Mouse (Mus musculus): ENCODE results near the gene Cd2. TPM values are rescaled to one million over a fixed set of nuclear protein-coding genes. Genes with fewer than 3 reads are reported as not detected.
A peak's percentile ranks its signal among the peaks of the same experiment; 100 is the strongest.

Gene Cd2
- total and polyA plus RNA-seq, 2 experiments: 0.33 to 1.0 TPM

- Histone ChIP-seq H3K27ac (replicated peaks; ENCODE audit: insufficient read depth, low read depth, low read length) (no peak overlapping the region), H3K4me3 (ENCODE audit: insufficient read depth, low read depth, low read length) (no peak overlapping the region), H3K4me1 (ENCODE audit: control insufficient read depth, insufficient read depth, low read length) (no peaks in the 10 kb centered on the region), H3K9ac (ENCODE audit: low read depth, low read length) (no peak overlapping the region), H3K36me3 (ENCODE audit: control insufficient read depth, insufficient read depth, low read length) (no peaks in the 10 kb centered on the region), H3K79me2 (ENCODE audit: control insufficient read depth, insufficient read depth, low read length) (no peaks in the 10 kb centered on the region), H3K27me3 (ENCODE audit: control insufficient read depth, insufficient read depth, low read length) (no peaks in the 10 kb centered on the region)
- DNase-seq (ENCODE audit: extremely low read depth, low read depth, low spot score): no peak
- no peak for TF ChIP-seq POLR2A (IDR thresholded peaks at IDR 0.05; ENCODE audit: extremely low read depth, insufficient read depth, low read length)
- WGBS: 88% methylated on average over 2 of the region's 2 CpGs
Observed at GRCm38 (mm10) chr3:101305046-101305445, 17.3 kb upstream of the Cd2 start.

DNA sequence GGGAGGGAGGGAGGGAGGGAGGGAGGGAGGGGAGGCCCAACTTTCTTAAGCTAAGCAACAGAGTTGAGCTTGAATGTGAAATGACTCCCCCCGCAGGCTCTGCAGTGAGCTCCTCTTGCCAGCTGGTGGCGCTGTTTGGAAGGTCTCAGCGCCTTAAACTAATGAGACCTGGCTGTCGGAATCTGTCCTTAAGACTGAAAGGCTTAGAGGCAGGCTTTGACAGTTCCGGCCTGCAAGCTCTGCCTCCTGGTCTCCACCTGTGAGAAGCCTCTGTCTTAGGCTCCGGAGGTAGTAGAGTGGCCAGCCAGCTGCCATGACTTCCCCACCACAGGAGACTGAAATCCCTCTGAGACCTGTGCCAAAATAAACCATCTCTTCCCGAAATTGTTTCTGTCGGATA is 16.4 kb upstream of the Cd2 start:
- WGBS: 22% methylated on average over 8 of the region's 8 CpGs
- H3K9ac ChIP-seq (ENCODE audit: low read depth, low read length): no peak overlapping the region
- H3K79me2 ChIP-seq (ENCODE audit: control insufficient read depth, insufficient read depth, low read length): no peaks in the 10 kb centered on the region
- no peak for DNase-seq (ENCODE audit: extremely low read depth, low read depth, low spot score)
- TF ChIP-seq CTCF (IDR thresholded peaks at IDR 0.05; ENCODE audit: low read depth, low read length) (peak; percentile 63), POLR2A (IDR thresholded peaks at IDR 0.05; ENCODE audit: extremely low read depth, insufficient read depth, low read length) (no peak)
- H3K4me1 ChIP-seq (ENCODE audit: control insufficient read depth, insufficient read depth, low read length): no peaks in the 10 kb centered on the region
- no peaks in the 10 kb centered on the region for H3K27me3 ChIP-seq (ENCODE audit: control insufficient read depth, insufficient read depth, low read length)
- H3K4me3 ChIP-seq (ENCODE audit: insufficient read depth, low read depth, low read length): no peak overlapping the region
- no peaks in the 10 kb centered on the region for H3K36me3 ChIP-seq (ENCODE audit: control insufficient read depth, insufficient read depth, low read length)
- H3K27ac ChIP-seq (replicated peaks; ENCODE audit: insufficient read depth, low read depth, low read length): no peak overlapping the region

DNA sequence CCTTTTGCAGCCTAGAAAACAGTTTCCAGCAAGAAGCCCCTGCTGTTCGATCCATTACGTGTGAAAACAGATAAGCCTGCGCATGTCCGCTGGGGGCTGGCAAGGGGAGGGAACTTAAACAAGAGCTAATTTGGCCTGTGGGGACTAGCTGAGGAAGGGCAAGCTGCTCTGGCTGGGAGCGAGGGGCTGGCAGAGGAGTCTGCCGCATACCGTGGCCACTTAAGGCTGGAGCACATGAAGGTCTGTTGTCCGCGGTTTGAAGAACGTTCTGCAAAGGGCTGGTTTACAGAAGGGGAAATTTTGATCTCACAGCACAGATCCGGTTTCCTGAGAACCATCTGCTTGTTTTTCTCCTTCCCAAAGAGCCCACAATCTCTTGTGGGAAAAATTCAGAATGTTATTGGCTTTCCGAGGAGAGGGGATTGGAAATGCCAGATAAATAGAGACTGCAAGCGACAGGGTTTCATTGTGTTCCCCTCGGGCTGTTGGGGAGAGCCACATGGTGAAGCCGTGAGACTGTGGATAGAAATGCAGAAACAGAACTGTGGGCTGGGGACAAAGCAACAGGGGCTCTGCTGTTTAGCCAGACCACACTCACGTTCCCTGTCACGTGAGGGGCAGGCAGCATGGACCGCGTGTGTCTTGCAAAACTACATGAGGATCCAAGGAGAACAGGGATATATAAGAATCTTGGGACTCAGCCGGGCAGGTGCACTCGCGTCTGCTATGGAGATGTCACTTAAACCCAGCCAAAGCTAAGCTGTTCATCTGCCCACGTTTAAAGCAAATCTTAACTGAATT is 12.7 kb upstream of the Cd2 start:
- Histone ChIP-seq H3K36me3 (ENCODE audit: control insufficient read depth, insufficient read depth, low read length) (no peaks in the 10 kb centered on the region), H3K9ac (ENCODE audit: low read depth, low read length) (peak overlapping the region; percentile 17; the same call in 1 of the 2 replicates), H3K4me3 (ENCODE audit: insufficient read depth, low read depth, low read length) (0 out of 2 replicates have a peak overlapping the region, but pooled peaks have one; percentile 11), H3K4me1 (ENCODE audit: control insufficient read depth, insufficient read depth, low read length) (no peaks in the 10 kb centered on the region), H3K27ac (replicated peaks; ENCODE audit: insufficient read depth, low read depth, low read length) (no peak overlapping the region), H3K27me3 (ENCODE audit: control insufficient read depth, insufficient read depth, low read length) (no peaks in the 10 kb centered on the region), H3K79me2 (ENCODE audit: control insufficient read depth, insufficient read depth, low read length) (no peaks in the 10 kb centered on the region)
- TF ChIP-seq CTCF (IDR thresholded peaks at IDR 0.05; ENCODE audit: low read depth, low read length): no peak
- no peak for TF ChIP-seq POLR2A (IDR thresholded peaks at IDR 0.05; ENCODE audit: extremely low read depth, insufficient read depth, low read length)
- 24% methylated on average over 23 of the region's 23 CpGs for WGBS
- no peak for DNase-seq (ENCODE audit: extremely low read depth, low read depth, low spot score)

- TF ChIP-seq POLR2A (IDR thresholded peaks at IDR 0.05; ENCODE audit: extremely low read depth, insufficient read depth, low read length) (no peak), CTCF (IDR thresholded peaks at IDR 0.05; ENCODE audit: low read depth, low read length) (no peak)
- Histone ChIP-seq H3K27ac (replicated peaks; ENCODE audit: insufficient read depth, low read depth, low read length) (no peak overlapping the region), H3K4me3 (ENCODE audit: insufficient read depth, low read depth, low read length) (no peak overlapping the region), H3K9ac (ENCODE audit: low read depth, low read length) (no peak overlapping the region), H3K27me3 (ENCODE audit: control insufficient read depth, insufficient read depth, low read length) (no peaks in the 10 kb centered on the region), H3K79me2 (ENCODE audit: control insufficient read depth, insufficient read depth, low read length) (no peaks in the 10 kb centered on the region), H3K4me1 (ENCODE audit: control insufficient read depth, insufficient read depth, low read length) (no peaks in the 10 kb centered on the region), H3K36me3 (ENCODE audit: control insufficient read depth, insufficient read depth, low read length) (no peaks in the 10 kb centered on the region)
- 73% methylated on average over 6 of the region's 6 CpGs for WGBS
- DNase-seq (ENCODE audit: extremely low read depth, low read depth, low spot score): no peak
Observed at GRCm38 (mm10) chr3:101299591-101299990, 11.9 kb upstream of the Cd2 start.

- no peak for DNase-seq (ENCODE audit: extremely low read depth, low read depth, low spot score)
- no peak overlapping the region for H3K4me3 ChIP-seq (ENCODE audit: insufficient read depth, low read depth, low read length)
- no peak for TF ChIP-seq POLR2A (IDR thresholded peaks at IDR 0.05; ENCODE audit: extremely low read depth, insufficient read depth, low read length)
- TF ChIP-seq CTCF (IDR thresholded peaks at IDR 0.05; ENCODE audit: low read depth, low read length): no peak
- H3K27me3 ChIP-seq (ENCODE audit: control insufficient read depth, insufficient read depth, low read length): no peaks in the 10 kb centered on the region
- H3K9ac ChIP-seq (ENCODE audit: low read depth, low read length): no peak overlapping the region
- H3K79me2 ChIP-seq (ENCODE audit: control insufficient read depth, insufficient read depth, low read length): no peaks in the 10 kb centered on the region
- no peaks in the 10 kb centered on the region for H3K36me3 ChIP-seq (ENCODE audit: control insufficient read depth, insufficient read depth, low read length)
- 91% methylated on average over 5 of the region's 5 CpGs for WGBS
- H3K4me1 ChIP-seq (ENCODE audit: control insufficient read depth, insufficient read depth, low read length): no peaks in the 10 kb centered on the region
- H3K27ac ChIP-seq (replicated peaks; ENCODE audit: insufficient read depth, low read depth, low read length): no peak overlapping the region
Observed at GRCm38 (mm10) chr3:101297221-101297620, 9.5 kb upstream of the Cd2 start.

Measured in liver, adult 2 months (tissue).